ENCODE assay signal across 9 mouse cellular contexts in genomic region chr5:139202127-139202526, GRCm38 (mm10). TPM values are rescaled to one million over a fixed set of nuclear protein-coding genes. Genes with fewer than 3 reads are reported as not detected.
DNase-seq lines count a peak whose midpoint lies in the region; ATAC-seq and TF ChIP-seq lines count a peak whose summit lies in the region.
"Had no signal": no experiment of that assay in that cellular context is flagged by ENCODE, and none has a peak within 500 bp of the region (broad histone marks: within the 10 kb centered on the region; RNA-seq: fewer than 3 reads in every experiment).

No protein-coding gene starts in this region.

- no peak overlapping the region for H3K9ac ChIP-seq in kidney, embryonic 14.5 days (ENCODE audit: low read depth, low read length)
- H3K9ac ChIP-seq in hindbrain, embryonic 16.5 days (ENCODE audit: low read depth, low read length), result no peak overlapping the region; the same call in 1 of the 2 replicates
- H3K9ac ChIP-seq in midbrain, embryonic 15.5 days, result peak overlapping the region; percentile 86; the same call in 1 of the 2 replicates

- no peak for DNase-seq in kidney, postnatal 36 days
- DNase-seq in c-Kit-positive CD71-positive TER-119-positive erythroid progenitor cells, embryonic 14.5 days (ENCODE audit: low spot score), result no peak
- no peak for DNase-seq in spleen, postnatal 14 days (ENCODE audit: low spot score in 2 of 2)

- ATAC-seq in kidney, embryonic 14.5 days (ENCODE audit: low FRiP score, low TSS enrichment), result no peak
- ATAC-seq in hindbrain, embryonic 16.5 days, result no peak
- no peak for ATAC-seq in midbrain, embryonic 15.5 days (replicated peaks)
- no peak for ATAC-seq in granulocyte monocyte progenitor cell, adult 5-6 weeks (replicated peaks; ENCODE audit: poor library complexity, severe bottlenecking)

- H3K4me3 ChIP-seq in kidney, embryonic 14.5 days (ENCODE audit: low read length), result peak overlapping the region; percentile 64
- H3K4me3 ChIP-seq in cortical plate, adult 2 months (ENCODE audit: insufficient read depth, low read length), result peak overlapping the region; percentile 63
- H3K4me3 ChIP-seq in hindbrain, embryonic 16.5 days (ENCODE audit: low read length), result peak overlapping the region; percentile 88; the same call in 1 of the 2 replicates
- H3K4me3 ChIP-seq in midbrain, embryonic 15.5 days, result peak overlapping the region; percentile 94

- no peaks in the 10 kb centered on the region for H3K9me3 ChIP-seq in kidney, embryonic 14.5 days (ENCODE audit: control insufficient read depth, low read length)
- no peaks in the 10 kb centered on the region for H3K9me3 ChIP-seq in hindbrain, embryonic 16.5 days (ENCODE audit: control insufficient read depth, low read length)
- H3K9me3 ChIP-seq in midbrain, embryonic 15.5 days, result no peaks in the 10 kb centered on the region

- TF ChIP-seq POLR2A in cortical plate, adult 2 months (IDR thresholded peaks at IDR 0.05; ENCODE audit: extremely low read depth, insufficient read depth, low read length), result no peak

- TF ChIP-seq CTCF in cortical plate, adult 2 months (IDR thresholded peaks at IDR 0.05; ENCODE audit: extremely low read depth, insufficient read depth, low read length), result no peak

- no peak overlapping the region for H3K27ac ChIP-seq in kidney, embryonic 14.5 days (ENCODE audit: low read depth, low read length)
- H3K27ac ChIP-seq in cortical plate, adult 2 months (ENCODE audit: insufficient read depth, low read length), result no peak overlapping the region
- H3K27ac ChIP-seq in hindbrain, embryonic 16.5 days (ENCODE audit: low read depth, low read length), result no peak overlapping the region
- no peak overlapping the region for H3K27ac ChIP-seq in midbrain, embryonic 15.5 days

- peak overlapping the region; percentile 59 for H3K4me2 ChIP-seq in kidney, embryonic 14.5 days (replicated peaks; ENCODE audit: low read depth, low read length)
- peak overlapping the region; percentile 65 for H3K4me2 ChIP-seq in hindbrain, embryonic 16.5 days (ENCODE audit: low read length)
- peak overlapping the region; percentile 72 for H3K4me2 ChIP-seq in midbrain, embryonic 15.5 days

- no peaks in the 10 kb centered on the region for H3K36me3 ChIP-seq in kidney, embryonic 14.5 days (ENCODE audit: control insufficient read depth, insufficient read depth, low read length)
- no peaks in the 10 kb centered on the region for H3K36me3 ChIP-seq in hindbrain, embryonic 16.5 days (ENCODE audit: control insufficient read depth, insufficient read depth, low read length)
- no peaks in the 10 kb centered on the region for H3K36me3 ChIP-seq in midbrain, embryonic 15.5 days (replicated peaks)

- peaks cover 22% of the 10 kb centered on the region for H3K4me1 ChIP-seq in kidney, embryonic 14.5 days (ENCODE audit: control insufficient read depth, insufficient read depth, low read length)
- H3K4me1 ChIP-seq in cortical plate, adult 2 months (ENCODE audit: control insufficient read depth, insufficient read depth, low read length), result peaks cover 17% of the 10 kb centered on the region
- H3K4me1 ChIP-seq in hindbrain, embryonic 16.5 days (ENCODE audit: control insufficient read depth, insufficient read depth, low read depth, low read length), result peaks cover 25% of the 10 kb centered on the region
- peaks cover 34% of the 10 kb centered on the region for H3K4me1 ChIP-seq in midbrain, embryonic 15.5 days

- 61% methylated on average over 11 of the region's 11 CpGs for WGBS in kidney, embryonic 14.5 days
- WGBS in hindbrain, embryonic 16.5 days, result 73% methylated on average over 11 of the region's 11 CpGs
- 81% methylated on average over 11 of the region's 11 CpGs for WGBS in midbrain, embryonic 15.5 days

- no peaks in the 10 kb centered on the region for H3K27me3 ChIP-seq in kidney, embryonic 14.5 days (ENCODE audit: control insufficient read depth, insufficient read depth, low read length)
- H3K27me3 ChIP-seq in hindbrain, embryonic 16.5 days (replicated peaks; ENCODE audit: control insufficient read depth, insufficient read depth, low read length), result no peaks in the 10 kb centered on the region
- no peaks in the 10 kb centered on the region for H3K27me3 ChIP-seq in midbrain, embryonic 15.5 days (replicated peaks)
- H3K27me3 ChIP-seq: CH12.LX had no signal

RNA-seq across cellular contexts. Expression of gene Sun1, which starts 1.7 kb away (rescaled TPM):
- 29.2 and 59.5 TPM in 2 replicates for polyA plus RNA-seq in kidney, embryonic 14.5 days (2014; fragmentation: Nextera tagmentation; extraction: Ambion mirVana)
- 115 and 128 TPM in 2 replicates for polyA plus RNA-seq in cortical plate, adult 2 months (2012; rRNA removed)
- 40.9 and 44.7 TPM in 2 replicates for polyA plus RNA-seq in hindbrain, embryonic 16.5 days (2015; fragmentation: Nextera tagmentation; extraction: Ambion mirVana)
- 51.3 and 54.3 TPM in 2 replicates for polyA plus RNA-seq in midbrain, embryonic 15.5 days (2015; fragmentation: Nextera tagmentation; extraction: Ambion mirVana)
- total RNA-seq in granulocyte monocyte progenitor cell, adult 5-6 weeks (2014; fragmentation: Nextera tagmentation), result 33.4 and 43.0 TPM in 2 replicates
- total RNA-seq in granulocyte monocyte progenitor cell, adult 5-6 weeks (2017), result 23.3 and 33.9 TPM in 2 replicates

RNA-seq across cellular contexts. Expression of gene Get4, which starts 50.0 kb away (rescaled TPM):
- polyA plus RNA-seq in kidney, embryonic 14.5 days (2014; fragmentation: Nextera tagmentation; extraction: Ambion mirVana), result 132 and 156 TPM in 2 replicates
- 82.6 and 89.5 TPM in 2 replicates for polyA plus RNA-seq in cortical plate, adult 2 months (2012; rRNA removed)
- polyA plus RNA-seq in hindbrain, embryonic 16.5 days (2015; fragmentation: Nextera tagmentation; extraction: Ambion mirVana), result 124 and 125 TPM in 2 replicates
- 119 and 127 TPM in 2 replicates for polyA plus RNA-seq in midbrain, embryonic 15.5 days (2015; fragmentation: Nextera tagmentation; extraction: Ambion mirVana)
- 43.8 and 51.8 TPM in 2 replicates for total RNA-seq in granulocyte monocyte progenitor cell, adult 5-6 weeks (2014; fragmentation: Nextera tagmentation)
- 17.9 and 30.5 TPM in 2 replicates for total RNA-seq in granulocyte monocyte progenitor cell, adult 5-6 weeks (2017)

RNA-seq across cellular contexts. Expression of gene Dnaaf5, which starts 52.1 kb away (rescaled TPM):
- polyA plus RNA-seq in kidney, embryonic 14.5 days (2014; fragmentation: Nextera tagmentation; extraction: Ambion mirVana), result 9.1 and 11.5 TPM in 2 replicates
- 5.8 and 6.7 TPM in 2 replicates for polyA plus RNA-seq in cortical plate, adult 2 months (2012; rRNA removed)
- 2.6 and 5.1 TPM in 2 replicates for polyA plus RNA-seq in hindbrain, embryonic 16.5 days (2015; fragmentation: Nextera tagmentation; extraction: Ambion mirVana)
- 4.6 and 5.1 TPM in 2 replicates for polyA plus RNA-seq in midbrain, embryonic 15.5 days (2015; fragmentation: Nextera tagmentation; extraction: Ambion mirVana)
- 8.3 and 9.8 TPM in 2 replicates for total RNA-seq in granulocyte monocyte progenitor cell, adult 5-6 weeks (2014; fragmentation: Nextera tagmentation)
- total RNA-seq in granulocyte monocyte progenitor cell, adult 5-6 weeks (2017), result 7.8 TPM in 2 replicates

RNA-seq across cellular contexts. Expression of gene Prkar1b, which starts 52.3 kb away (rescaled TPM):
- polyA plus RNA-seq in kidney, embryonic 14.5 days (2014; fragmentation: Nextera tagmentation; extraction: Ambion mirVana), result 10.0 and 15.7 TPM in 2 replicates
- polyA plus RNA-seq in cortical plate, adult 2 months (2012; rRNA removed), result 862 and 899 TPM in 2 replicates
- 332 and 333 TPM in 2 replicates for polyA plus RNA-seq in hindbrain, embryonic 16.5 days (2015; fragmentation: Nextera tagmentation; extraction: Ambion mirVana)
- 303 and 316 TPM in 2 replicates for polyA plus RNA-seq in midbrain, embryonic 15.5 days (2015; fragmentation: Nextera tagmentation; extraction: Ambion mirVana)
- 1.4 TPM in 1 of 2 replicates, not detected in the other for total RNA-seq in granulocyte monocyte progenitor cell, adult 5-6 weeks (2014; fragmentation: Nextera tagmentation)
- 0.10 and 0.17 TPM in 2 replicates for total RNA-seq in granulocyte monocyte progenitor cell, adult 5-6 weeks (2017)
- total RNA-seq: CH12.LX had no signal
